Mouse (Mus musculus): ENCODE results near the gene Capn11. TPM values are rescaled to one million over a fixed set of nuclear protein-coding genes. Genes with fewer than 3 reads are reported as not detected.

The Capn11 gene
- total RNA-seq, 2 experiments from 2014 or later, result 0.13 to 1.6 TPM

- no peak for DNase-seq (ENCODE audit: low spot score in 2 of 2)
- intact Hi-C loops (cut with DNase I), result no loop called here
These were observed 68.7 kb downstream of the Capn11 start for GRCm38 (mm10) chr17:45590410-45590809.

- intact Hi-C loops (cut with DNase I), result no loop called here
- no peak for DNase-seq (ENCODE audit: low spot score in 2 of 2)
These were observed 69.3 kb downstream of the Capn11 start for GRCm38 (mm10) chr17:45589844-45590243.

- DNase-seq (ENCODE audit: low spot score in 2 of 2), result no peak
- intact Hi-C loops (cut with DNase I), result no loop called here
These were observed 69.9 kb downstream of the Capn11 start for GRCm38 (mm10) chr17:45589236-45589635.

- intact Hi-C loops (cut with DNase I), result no loop called here
These were observed 70.8 kb downstream of the Capn11 start for GRCm38 (mm10) chr17:45588370-45588769.

GRCm38 (mm10) chr17:45586449-45586837 lies 72.7 kb downstream of the Capn11 start:
- DNase-seq (ENCODE audit: low spot score in 2 of 2), result no peak
- intact Hi-C loops (cut with DNase I), result no loop called here

More at GRCm38 (mm10) chr17:45588370-45588769, 70.8 kb downstream of the Capn11 start:
- no peak for DNase-seq (ENCODE audit: low spot score in 2 of 2)

GRCm38 (mm10) chr17:45585725-45586448 lies 73.2 kb downstream of the Capn11 start:
- intact Hi-C loops (cut with DNase I), result loop anchor here (2.0 kb wide), 1 partner anchor 41 kb away; no protein-coding TSS in a partner anchor
- DNase-seq (ENCODE audit: low spot score in 2 of 2), result no peak

- peak; percentile 79 to 92 for DNase-seq (ENCODE audit: low spot score in 2 of 2)
- intact Hi-C loops (cut with DNase I), result loop anchor here (2.0 to 5.0 kb wide), 2 partner anchors 42 to 132 kb away; no protein-coding TSS in a partner anchor
These were observed 74.0 kb downstream of the Capn11 start for GRCm38 (mm10) chr17:45584939-45585678.

- DNase-seq (ENCODE audit: low spot score in 2 of 2), result peak; percentile 67 to 77
- intact Hi-C loops (cut with DNase I), result loop anchor here (2.0 to 5.0 kb wide), 2 partner anchors 43 to 133 kb away; no protein-coding TSS in a partner anchor
These were observed 74.8 kb downstream of the Capn11 start for GRCm38 (mm10) chr17:45584096-45584896.

GRCm38 (mm10) chr17:45582715-45583355 lies 76.3 kb downstream of the Capn11 start:
- no peak for DNase-seq (ENCODE audit: low spot score in 2 of 2)
- intact Hi-C loops (cut with DNase I), result loop anchor here (5.0 kb wide), 1 partner anchor 134 kb away; no protein-coding TSS in a partner anchor

GRCm38 (mm10) chr17:45582188-45582587 lies 76.9 kb downstream of the Capn11 start:
- DNase-seq (ENCODE audit: low spot score in 2 of 2), result no peak
- intact Hi-C loops (cut with DNase I), result loop anchor here (5.0 kb wide), 1 partner anchor 135 kb away; no protein-coding TSS in a partner anchor

- peak; percentile 75 to 82 for DNase-seq (ENCODE audit: low spot score in 2 of 2)
- intact Hi-C loops (cut with DNase I), result loop anchor here (5.0 kb wide), 1 partner anchor 136 kb away; no protein-coding TSS in a partner anchor
These were observed 77.5 kb downstream of the Capn11 start for GRCm38 (mm10) chr17:45581567-45581983.

- intact Hi-C loops (cut with DNase I), result loop anchor here (5.0 kb wide), 1 partner anchor 136 kb away; no protein-coding TSS in a partner anchor
These were observed 78.1 kb downstream of the Capn11 start for GRCm38 (mm10) chr17:45580958-45581477.

More at GRCm38 (mm10) chr17:45580958-45581477, 78.1 kb downstream of the Capn11 start:
- DNase-seq (ENCODE audit: low spot score in 2 of 2), result no peak

Other genes starting within 250 kb of the Capn11 start
- gene Cdc5l, start 225.6 kb downstream of the Capn11 start, total RNA-seq (2021), result 10 to 100 TPM; 49.5 to 49.7 TPM
- gene Spats1, start 183.9 kb downstream of the Capn11 start, total RNA-seq (2021), result 1 to 10 TPM; 4.9 to 6.0 TPM
- 10 to 100 TPM; 23.0 to 24.4 TPM for gene Aars2, start 152.5 kb downstream of the Capn11 start, total RNA-seq (2021)
- 1 to 10 TPM in 1 of 2 experiments, under 1 TPM in 1; 0.68 to 1.1 TPM for gene Tcte1, start 135.9 kb downstream of the Capn11 start, total RNA-seq (2021)
- 100 to 1,000 TPM; 114 to 120 TPM for gene Tmem151b, start 109.6 kb downstream of the Capn11 start, total RNA-seq (2021)
- 1 to 10 TPM; 1.8 to 2.0 TPM for gene Nfkbie, start 103.6 kb downstream of the Capn11 start, total RNA-seq (2021)
- 10 to 100 TPM; 41.6 to 46.1 TPM for gene Slc35b2, start 95.5 kb downstream of the Capn11 start, total RNA-seq (2021)
- gene Hsp90ab1, start 86.1 kb downstream of the Capn11 start, total RNA-seq (2021), result 1,000 to 10,000 TPM; 1,454 to 1,586 TPM
- 10 to 100 TPM; 21.0 to 24.4 TPM for gene Slc29a1, start 59.7 kb downstream of the Capn11 start, total RNA-seq (2021)
- gene Mymx, start 57.2 kb downstream of the Capn11 start, total RNA-seq (2021), result not detected
- gene Mrpl14, start 27.0 kb upstream of the Capn11 start, total RNA-seq (2021), result 10 to 100 TPM; 42.9 to 46.3 TPM
- gene Tmem63b, start 27.6 kb upstream of the Capn11 start, total RNA-seq (2021), result 100 to 1,000 TPM; 220 to 225 TPM
- under 1 TPM in 1 of 2 experiments, not detected in 1; 0.77 TPM for gene 1600014C23Rik, start 74.5 kb upstream of the Capn11 start, total RNA-seq (2021)

All from left cerebral cortex, postnatal 14 days (tissue).